Mouse (Mus musculus): Measurements from ENCODE around the gene Snx29.

Snx29 gene

DNA sequence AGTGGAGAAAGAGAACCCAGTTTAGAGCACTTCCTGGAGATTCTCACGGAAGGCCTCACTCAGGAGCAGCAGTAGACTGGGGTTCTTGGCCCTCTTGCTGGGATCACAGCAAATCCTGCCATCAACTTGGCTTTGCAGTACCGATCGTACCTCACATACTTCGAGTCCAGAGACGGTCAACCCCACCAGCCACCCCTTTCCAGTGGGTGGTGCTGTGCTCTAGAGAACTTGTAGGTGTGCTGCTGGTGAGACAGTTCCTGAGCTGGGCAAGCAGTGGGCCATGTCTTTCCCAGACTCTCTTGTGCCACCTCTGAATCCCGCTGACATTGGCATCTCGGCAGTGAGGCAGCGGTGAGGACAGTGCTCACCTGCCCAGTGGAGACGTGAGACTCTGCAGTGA, 404.6 kb downstream of the Snx29 start:
- in situ Hi-C loops (cut with MboI, MseI) = no loop called here

DNA sequence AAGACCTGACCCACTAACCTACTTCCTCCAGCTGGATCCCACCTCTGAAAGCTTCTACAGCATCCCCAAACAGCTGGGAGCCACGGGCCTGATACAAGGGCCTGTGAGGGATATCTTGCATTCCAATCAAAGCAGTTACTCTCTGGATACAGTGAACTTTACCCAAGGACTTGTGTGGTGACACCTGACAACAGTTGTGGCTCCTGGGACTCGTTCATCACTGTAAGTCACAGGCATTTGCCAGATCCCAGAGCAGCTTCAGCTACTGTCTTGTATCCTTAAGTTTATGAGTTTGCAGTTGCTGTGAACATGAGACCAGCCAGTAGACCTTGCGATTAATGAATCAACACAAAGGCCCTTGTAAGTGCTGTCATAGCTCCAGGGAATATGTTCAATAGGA, 405.4 kb downstream of the Snx29 start:
- in situ Hi-C loops (cut with MboI, MseI) = no loop called here

DNA sequence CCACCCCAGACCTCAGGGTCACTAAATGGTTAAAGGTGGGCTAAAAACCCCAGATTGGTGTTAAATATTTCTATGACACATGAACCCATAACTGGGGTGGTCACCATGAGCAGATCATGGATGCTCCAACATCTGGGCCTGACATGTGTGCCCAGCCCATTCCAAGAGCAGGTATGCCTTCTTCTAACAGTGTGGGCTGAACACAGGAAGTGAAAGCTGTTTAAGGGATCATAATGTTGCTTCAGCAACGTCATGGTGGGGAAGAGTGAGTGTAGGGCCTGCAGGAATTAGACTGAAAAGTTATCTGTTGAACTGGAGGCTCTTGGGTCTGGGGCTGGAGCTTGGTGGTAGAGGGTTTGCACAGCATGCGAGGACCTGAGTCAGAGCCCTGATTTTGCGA, 405.9 kb downstream of the Snx29 start:
- in situ Hi-C loops (cut with MboI, MseI) = no loop called here

DNA sequence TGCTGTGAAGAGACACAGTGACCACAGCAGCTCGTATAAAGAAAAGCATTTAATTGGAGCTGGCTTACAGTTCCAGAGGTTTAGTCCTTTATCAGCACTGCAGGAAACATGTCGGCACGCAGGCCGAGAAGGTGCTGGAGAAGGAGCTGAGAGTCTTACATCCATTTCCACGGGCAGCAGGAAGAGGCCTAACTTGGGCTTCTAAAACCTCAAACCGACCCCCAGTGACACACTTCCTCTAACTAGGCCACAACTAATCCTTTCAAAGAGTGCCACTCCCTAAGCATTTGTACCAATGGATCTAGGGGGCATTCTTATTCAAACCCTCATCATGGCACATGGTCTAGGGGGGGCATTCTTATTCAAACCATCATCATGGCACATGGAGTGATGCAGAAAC, 406.4 kb downstream of the Snx29 start:
- in situ Hi-C loops (cut with MboI, MseI) = no loop called here

DNA sequence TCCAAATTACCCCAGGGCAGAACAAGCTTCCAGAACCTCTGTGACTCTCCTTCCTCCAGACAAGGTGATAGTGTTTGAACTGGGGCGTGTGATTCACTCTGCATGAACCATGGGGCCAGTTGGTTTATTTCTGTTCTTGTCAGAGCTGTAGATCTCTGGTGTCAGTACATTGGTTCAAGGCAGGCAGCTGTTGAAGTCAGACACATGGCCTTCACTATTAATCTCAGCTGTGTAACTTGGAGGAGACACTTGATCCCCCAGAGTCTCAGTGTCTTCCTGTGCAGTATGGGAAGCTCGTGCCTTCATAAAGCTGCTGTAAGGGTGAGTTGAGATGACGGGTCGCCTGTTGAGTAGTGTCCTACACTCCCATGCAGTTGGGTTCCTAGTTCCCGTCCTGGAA, 407.1 kb downstream of the Snx29 start:
- in situ Hi-C loops (cut with MboI, MseI) = no loop called here

DNA sequence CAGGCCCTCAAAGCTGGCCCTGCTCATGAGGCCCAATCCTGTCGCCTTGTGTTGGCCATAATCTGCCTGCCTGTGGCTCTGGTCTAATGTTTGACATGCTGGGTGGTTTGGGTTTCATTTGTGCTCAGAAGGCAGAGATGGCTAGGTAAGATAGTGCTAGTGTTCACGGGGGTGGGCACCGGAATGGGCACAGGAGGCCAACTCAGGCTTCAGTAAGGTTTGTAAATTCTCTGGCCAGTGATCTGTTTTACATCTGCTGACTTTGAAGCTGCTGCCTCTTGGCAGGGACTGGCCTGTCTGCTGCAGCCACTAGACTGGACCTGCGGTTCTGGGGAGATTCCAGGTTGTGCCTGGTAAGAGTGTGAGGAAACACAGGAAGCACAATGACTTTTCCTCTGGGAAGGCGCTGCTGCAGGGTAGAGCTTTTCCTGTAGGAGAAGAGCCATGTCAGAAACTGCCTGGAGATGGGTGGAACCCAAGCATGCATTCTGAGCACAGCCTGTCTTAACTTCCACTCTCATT, 408.4 kb downstream of the Snx29 start:
- in situ Hi-C loops (cut with MboI, MseI) = no loop called here

DNA sequence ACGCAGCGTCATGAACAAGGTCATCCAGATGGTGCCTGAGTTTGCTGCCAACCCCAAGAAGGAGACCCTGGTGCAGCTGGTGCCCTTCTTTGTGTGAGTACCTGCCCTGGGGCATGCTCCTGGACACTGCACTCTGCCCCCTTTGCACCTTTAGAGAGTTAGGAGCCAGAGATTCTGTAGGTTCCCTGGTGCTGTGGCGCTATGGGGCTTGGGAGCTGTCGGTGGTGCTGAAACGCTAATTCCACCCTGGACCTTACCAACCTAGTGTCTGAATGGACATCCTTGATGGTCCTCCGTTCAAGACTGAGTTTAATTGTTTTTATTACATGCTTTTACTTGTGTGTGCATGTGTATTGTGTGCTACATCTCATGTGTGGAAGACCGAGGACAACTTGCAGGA, 415.6 kb downstream of the Snx29 start:
- in situ Hi-C loops (cut with MboI, MseI) = no loop called here

DNA sequence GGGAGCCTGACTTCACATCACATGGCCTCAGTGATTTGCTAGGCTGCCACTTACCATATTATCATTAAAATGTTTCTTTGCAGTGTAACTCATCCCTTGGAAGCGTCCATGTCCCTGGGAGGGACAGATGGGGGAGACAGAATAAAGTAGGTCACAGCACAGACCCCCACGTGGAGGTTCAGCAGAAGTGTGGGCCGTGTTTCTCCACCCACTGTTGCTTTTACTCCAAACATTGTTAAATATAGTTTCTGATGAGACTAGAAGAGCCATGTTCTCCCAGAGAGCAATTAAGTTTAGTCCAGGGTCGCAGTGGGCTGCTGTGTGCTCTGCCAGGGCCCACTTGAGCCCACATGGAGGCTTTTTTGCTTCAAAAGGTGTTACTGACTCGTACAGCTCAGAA, 419.2 kb downstream of the Snx29 start:
- in situ Hi-C loops (cut with MboI, MseI) = no loop called here

DNA sequence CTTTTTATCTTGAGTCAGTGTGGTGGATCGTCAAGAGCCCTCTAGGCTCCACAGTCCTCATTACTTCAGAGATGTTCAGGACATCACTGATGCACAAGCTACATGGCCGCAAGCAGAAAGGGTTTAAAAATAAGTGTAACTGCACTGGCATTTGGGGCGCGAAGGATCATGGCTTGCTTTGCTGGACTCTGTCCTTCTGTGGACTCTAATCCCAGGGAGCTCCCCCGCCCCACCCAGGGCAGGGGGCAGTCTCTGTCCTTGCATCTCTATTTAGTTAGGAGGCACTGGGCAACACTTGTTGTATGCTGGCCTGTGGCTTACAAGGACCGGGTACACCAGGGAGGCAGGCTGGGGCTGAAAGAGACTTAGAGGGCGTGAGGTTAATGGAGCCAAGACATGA, 419.6 kb downstream of the Snx29 start:
- in situ Hi-C loops (cut with MboI, MseI) = no loop called here

DNA sequence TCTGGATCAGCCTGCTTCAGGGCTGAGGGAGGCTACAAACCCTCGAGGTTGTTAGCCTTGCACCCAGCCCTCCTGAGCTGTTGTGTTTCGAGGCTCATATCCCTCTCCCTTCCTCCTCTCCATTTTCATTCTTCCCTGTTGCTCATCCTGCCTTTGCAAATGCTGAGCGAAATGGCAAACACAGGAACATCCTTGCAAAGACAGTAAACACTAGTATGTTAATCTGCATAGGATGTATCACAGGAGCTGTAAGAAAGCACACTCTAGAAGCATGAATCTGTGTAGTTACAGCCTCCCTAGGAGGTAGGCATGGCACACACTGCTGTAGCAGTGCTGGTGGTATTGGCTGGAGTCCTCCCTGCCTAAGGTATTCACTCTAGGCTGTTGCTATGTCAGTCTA, 420.3 kb downstream of the Snx29 start:
- in situ Hi-C loops (cut with MboI, MseI) = no loop called here

DNA sequence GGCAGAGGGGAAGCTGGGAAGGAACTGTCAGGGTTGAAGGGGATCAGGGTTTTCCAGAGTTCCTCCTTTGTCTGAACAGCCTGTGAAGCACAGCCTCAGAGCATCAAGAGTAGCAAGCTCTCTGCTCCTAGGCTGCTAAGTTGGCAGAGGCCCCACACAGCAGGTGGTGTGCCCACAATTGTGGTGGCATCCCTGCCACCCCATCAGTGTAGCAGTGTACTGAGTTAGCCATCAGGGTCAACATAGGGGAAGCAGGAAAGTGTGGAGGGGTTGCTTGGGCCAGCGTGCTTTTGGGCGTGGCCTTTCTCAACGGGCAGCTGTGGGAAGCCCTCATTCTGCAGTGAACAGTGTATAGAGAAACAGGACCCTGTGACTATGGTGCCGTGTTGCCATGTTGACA, 421.0 kb downstream of the Snx29 start:
- in situ Hi-C loops (cut with MboI, MseI) = no loop called here

DNA sequence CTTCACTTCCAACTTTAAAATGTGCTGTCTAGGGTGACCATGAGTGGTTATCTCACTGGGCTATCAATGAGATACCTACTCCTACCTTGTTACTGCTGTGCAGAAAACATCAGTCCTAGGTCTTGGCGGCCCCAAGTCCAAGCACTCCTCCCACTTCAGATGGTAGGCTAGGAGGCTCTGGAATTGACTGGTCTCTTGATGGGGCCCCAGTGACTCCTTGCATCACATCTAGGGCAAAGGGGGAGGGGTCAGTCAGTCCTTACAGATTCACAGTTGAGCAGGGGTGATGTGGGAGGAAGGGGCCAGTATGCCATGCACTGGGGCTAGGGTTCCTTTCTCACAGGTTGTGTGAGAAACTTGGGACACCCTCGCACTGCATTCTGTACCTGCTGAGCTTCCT, 423.3 kb downstream of the Snx29 start:
- in situ Hi-C loops (cut with MboI, MseI) = no loop called here

DNA sequence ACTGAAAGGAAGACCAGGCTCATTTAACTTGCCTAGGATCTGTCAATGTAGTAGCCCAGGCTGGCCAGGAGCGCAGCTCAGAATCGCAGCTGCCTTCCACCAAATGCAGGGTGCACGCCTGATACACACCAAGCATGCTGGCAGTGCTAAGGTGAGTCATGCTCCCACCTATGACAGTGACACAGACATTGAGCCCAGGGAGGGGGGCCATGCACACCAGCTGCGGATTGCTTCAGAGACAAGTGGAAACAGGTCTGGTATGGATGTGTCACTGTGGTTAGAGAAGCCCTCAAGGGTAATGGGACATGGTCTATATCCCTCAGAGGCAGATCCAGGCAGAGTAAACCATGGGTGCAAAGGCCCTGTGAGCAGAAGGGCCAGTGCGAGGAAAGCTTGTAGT, 425.2 kb downstream of the Snx29 start:
- in situ Hi-C loops (cut with MboI, MseI) = no loop called here

DNA sequence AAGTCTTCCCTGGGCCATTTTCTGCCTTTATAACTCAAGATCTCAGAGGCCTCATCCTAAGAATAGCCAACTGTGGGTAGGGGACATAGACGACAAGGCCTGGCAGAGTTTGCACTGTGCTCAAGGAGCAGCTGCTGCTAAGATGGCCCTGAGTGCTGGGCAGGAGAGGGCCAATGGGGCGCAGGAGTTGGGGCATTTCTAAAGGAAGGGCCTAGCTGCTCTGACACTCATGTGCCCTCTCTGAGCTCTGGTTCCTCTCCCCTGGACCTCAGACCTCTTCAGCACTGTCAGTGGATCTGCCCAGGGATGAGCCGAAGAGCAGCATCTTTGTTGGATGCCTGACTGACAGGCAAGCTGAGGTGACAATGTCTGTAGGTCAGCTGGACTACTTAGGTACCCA, 426.4 kb downstream of the Snx29 start:
- in situ Hi-C loops (cut with MboI, MseI) = no loop called here

DNA sequence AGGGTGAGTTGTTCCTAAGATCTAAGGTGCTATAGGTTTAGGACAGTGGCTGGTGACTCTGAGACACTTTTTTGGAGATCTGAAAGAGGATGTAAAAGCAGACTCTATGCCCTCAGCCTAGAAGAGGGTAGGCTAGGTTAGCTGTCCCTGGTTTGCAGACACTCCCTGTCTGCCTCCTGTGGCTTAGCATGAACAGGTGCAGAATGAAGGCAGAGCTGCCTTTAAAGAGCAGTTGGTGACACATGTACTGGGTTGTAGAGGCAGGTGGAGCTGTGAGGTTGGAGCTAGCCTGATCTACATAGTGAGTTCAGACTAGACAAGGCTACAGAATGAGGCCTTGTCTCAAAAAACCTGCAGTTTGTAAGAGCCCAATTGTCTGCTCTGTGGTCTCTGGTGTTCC, 427.9 kb downstream of the Snx29 start:
- in situ Hi-C loops (cut with MboI, MseI) = no loop called here

DNA sequence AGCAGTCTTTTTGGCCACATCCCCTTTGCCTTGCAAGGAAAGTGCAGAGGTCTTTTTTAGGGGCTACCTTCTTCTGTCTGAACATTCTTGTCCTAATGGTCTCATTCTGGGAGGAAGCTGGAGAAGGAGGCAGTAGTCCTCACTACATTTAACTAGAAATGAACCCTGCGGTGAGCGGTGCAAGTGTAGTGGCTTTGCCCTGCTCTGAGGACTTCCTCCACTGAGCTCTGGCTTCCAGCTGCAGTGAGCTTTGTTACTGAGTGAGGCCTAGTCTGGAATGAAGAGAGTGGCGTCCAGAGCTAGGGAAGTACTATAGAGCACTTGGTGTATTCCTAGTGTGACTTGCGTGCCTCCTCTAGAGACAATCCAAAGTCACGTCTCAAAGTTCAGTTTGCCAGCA, 429.8 kb downstream of the Snx29 start:
- in situ Hi-C loops (cut with MboI, MseI) = no loop called here

DNA sequence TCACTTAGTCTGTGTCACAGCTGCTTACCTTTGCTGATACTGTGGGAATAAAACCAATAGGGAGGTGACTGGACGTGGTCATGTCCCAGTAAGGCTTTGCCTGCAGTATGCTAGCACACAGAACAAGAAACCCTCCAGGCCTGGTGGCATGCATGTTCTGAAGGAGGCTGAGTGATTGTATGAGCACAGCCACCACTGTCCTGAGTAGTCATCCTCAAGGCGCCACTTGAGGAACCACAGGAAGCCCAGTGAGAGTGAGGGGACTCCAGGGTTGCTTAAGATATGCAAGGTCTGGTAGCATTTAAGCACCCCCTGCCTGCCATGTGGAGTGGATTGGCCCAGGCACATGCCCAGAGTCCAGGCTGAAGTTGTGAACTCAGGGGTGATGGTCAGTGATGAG, 430.8 kb downstream of the Snx29 start:
- in situ Hi-C loops (cut with MboI, MseI) = no loop called here

DNA sequence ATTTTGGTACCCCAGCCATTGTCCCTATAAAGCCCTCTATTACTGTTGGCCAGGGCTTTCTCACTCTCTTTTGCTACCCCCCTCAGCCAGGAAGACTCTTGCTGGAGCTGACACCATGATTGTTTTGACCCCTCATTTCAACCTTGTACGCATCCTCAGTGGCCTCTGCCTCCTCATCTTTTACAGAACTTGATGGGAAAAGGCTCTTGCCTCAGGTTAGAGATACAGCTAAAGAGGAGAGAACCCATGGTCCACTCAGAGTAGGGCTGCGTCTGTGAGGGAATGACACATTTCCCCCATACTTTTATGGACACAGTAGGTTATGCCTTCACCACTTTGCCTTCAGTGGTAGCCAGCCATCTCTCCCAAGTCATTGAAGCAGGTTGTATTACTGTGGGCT, 431.4 kb downstream of the Snx29 start:
- in situ Hi-C loops (cut with MboI, MseI) = no loop called here

DNA sequence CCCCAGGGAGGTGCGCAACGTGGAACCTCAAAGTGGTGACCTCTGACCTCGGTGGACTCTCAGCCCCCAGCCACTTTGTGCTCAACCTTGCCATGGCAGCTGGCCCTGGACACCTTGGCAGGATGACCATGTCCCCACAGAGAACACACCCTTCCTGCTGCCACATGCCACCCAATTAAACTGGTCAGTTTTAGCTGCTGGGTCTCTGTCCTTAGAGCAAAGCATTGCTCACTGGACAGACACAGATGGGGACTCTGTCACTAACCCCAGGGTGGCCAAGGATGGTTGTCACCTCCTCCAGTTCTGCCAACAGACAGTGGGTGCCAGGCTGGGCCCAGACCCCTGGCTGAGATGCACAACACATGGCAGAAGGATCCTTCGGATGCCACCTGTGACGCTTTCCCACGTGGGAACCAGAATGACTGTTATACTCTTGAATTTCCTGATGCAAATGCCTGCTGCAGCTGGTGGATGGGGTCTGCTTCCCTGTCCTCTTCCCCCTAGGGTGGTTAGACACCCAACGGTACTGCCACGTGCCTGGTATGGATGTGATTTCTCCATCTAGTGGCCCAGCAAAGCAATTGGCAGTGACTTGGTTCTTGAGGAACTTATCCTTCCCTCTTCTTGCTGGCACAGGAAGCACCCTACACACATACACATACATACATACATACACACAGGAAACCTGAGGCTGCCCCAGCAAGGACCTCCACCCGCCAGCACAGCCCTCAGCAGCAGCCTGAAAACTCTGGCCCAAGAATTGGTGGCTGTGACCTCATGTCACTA, 432.8 kb downstream of the Snx29 start:
- in situ Hi-C loops (cut with MboI, MseI) = no loop called here

DNA sequence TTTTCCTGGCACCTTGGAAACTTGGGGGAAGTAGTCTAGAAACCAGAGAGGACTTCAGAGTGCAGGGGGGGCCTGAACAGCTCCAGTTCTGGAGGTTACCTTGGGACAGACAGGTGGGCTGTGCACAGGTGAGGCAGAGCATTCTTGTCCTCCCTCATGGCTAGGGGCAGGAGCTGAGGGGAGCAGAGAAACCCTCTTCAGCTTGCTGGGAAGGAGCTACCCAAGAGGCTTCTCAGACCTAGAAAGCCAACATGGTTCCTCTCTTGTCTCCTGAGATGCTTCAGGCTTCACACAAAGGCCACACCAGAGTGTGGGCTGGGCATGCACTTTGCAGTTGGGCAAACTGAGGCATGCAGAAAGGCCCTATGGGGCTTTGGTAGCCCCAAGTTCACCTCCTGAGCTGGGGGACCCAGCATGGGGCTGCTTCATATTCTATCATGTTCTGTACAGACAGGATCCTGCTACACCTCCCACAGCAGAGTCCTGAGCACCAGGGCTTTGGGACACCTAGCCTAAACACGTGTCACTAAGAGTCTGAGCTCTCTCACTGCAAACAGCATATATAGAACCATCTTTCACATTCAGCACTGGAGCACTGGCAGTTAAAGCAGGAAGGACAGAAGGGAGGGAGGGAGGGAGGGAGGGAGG, 434.0 kb downstream of the Snx29 start:
- in situ Hi-C loops (cut with MboI, MseI) = no loop called here

DNA sequence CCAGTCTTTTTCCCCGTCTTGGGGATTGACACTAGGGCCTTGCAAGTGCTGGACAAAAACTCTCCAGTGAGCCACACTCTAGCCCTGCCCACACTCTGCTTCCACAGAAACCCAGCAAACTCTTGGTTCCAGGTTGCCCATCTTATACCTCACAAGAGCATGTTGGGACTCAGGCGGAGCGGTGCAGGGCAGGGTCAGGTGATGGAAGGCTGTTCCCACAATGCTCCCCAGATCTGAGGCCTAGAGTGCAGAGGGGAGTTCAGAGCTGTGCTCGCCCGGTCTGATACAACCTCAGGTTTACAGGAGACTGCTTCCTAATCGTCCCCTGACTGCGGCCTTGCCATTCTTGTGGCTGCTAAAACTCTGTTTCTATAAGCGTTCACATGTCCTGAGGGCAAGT, 434.8 kb downstream of the Snx29 start:
- in situ Hi-C loops (cut with MboI, MseI) = no loop called here

DNA sequence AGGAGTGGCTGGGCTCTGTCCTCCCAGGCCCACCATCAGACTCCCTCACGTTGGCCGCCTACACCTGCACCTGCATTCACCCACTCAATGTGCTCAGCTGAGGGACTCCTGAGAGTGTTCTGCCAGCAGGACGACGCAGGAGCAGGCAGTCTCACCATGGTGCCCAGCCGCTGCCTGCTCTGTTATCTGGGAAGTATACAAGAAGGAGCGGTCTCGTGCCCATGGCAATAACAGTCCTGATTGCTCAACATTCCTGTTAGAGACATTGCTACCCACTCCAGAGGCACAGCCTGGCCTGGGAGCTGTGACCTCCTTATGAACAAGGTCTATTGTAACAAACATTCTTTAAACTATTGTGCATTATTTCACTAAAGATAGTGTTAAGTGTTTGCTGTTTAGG, 435.2 kb downstream of the Snx29 start:
- in situ Hi-C loops (cut with MboI, MseI) = no loop called here

DNA sequence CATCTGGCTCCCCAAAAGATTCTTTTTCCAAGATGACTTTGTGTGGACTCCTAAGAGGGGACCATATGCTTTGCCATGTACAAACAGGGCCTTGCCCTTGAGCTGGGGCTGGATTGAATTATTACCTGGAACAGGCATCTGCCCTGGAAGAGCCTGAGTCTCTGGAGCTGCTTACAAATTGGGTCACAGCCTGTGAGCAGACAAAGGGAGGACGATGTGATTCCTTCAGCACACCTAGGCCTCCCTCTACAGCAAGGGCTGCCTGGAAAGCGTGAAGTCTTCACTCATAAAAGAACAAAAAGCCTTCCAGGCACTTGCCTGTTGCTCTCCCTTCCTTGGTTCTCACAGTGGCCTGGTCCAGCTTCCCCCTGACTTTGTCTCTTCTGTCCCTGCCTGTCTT, 449.6 kb downstream of the Snx29 start:
- in situ Hi-C loops (cut with MboI, MseI) = no loop called here

Measured in T-helper 2 cell (primary cell).